Mouse (Mus musculus): Measurements from ENCODE around the gene Olfr1414. TPM values are rescaled to one million over a fixed set of nuclear protein-coding genes. Genes with fewer than 3 reads are reported as not detected.
"Not testable (repeated sequence)": the region's sequence is repeated elsewhere in the genome, so short reads cannot be mapped to it uniquely, and the experiment has no call there.

Olfr1414 gene
- polyA plus RNA-seq (2015; fragmentation: Nextera tagmentation; extraction: Ambion mirVana), result not detected in 2 replicates

DNA sequence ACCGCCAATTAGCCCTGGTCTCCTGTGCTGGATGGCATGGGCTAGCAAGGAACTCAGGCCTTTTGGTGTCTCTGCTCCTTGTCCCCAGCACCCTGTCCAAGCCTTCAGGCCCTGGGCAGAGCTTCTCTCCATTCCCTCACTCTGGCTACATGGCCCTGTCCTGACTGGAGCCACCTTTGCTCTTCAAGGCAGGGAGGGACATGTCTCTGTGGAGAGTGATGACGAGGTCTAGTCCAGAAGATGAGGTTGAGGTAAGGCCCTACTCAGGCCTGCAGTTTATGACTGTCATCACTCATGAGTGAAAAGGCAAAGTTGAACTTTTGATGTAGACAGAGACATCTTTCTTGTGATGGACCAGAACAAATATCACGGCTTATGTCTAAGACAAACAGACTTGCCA, at the start of gene Olfr1414:
Olfr1414 (minus strand) TSS at position 101 of the 400 bp plus-strand sequence.
- 87% methylated on average over 3 of the region's 3 CpGs for WGBS
- Histone ChIP-seq H3K4me2 (ENCODE audit: low read length) (no peak within 1 kb of the TSS), H3K4me1 (ENCODE audit: control insufficient read depth, insufficient read depth, low read depth, low read length) (0 out of 2 replicates have a peak, but pooled peaks cover 3% of the 10 kb centered on the region), H3K4me3 (ENCODE audit: low read length) (no peak within 1 kb of the TSS), H3K36me3 (ENCODE audit: control insufficient read depth, insufficient read depth, low read length) (no peaks in the 10 kb centered on the region), H3K27me3 (replicated peaks; ENCODE audit: control insufficient read depth, insufficient read depth, low read length) (0 out of 2 replicates have a peak, but pooled peaks cover 2% of the 10 kb centered on the region), H3K9ac (ENCODE audit: low read depth, low read length) (no peak within 1 kb of the TSS), H3K27ac (ENCODE audit: low read depth, low read length) (no peak within 1 kb of the TSS), H3K9me3 (ENCODE audit: control insufficient read depth, low read length) (no peaks in the 10 kb centered on the region)
- no peak for ATAC-seq

- H3K4me1 ChIP-seq (ENCODE audit: control insufficient read depth, insufficient read depth, low read depth, low read length), result no peaks in the 10 kb centered on the region
- H3K27me3 ChIP-seq (replicated peaks; ENCODE audit: control insufficient read depth, insufficient read depth, low read length), result no peaks in the 10 kb centered on the region
- no peak overlapping the region for H3K4me2 ChIP-seq (ENCODE audit: low read length)
- H3K4me3 ChIP-seq (ENCODE audit: low read length), result no peak overlapping the region
- H3K9ac ChIP-seq (ENCODE audit: low read depth, low read length), result no peak overlapping the region
- no peaks in the 10 kb centered on the region for H3K36me3 ChIP-seq (ENCODE audit: control insufficient read depth, insufficient read depth, low read length)
- no peak for ATAC-seq
- WGBS, result 78% methylated on average over 2 of the region's 2 CpGs
- no peak overlapping the region for H3K27ac ChIP-seq (ENCODE audit: low read depth, low read length)
- no peaks in the 10 kb centered on the region for H3K9me3 ChIP-seq (ENCODE audit: control insufficient read depth, low read length)
These were observed 27.5 kb upstream of the Olfr1414 start for GRCm38 (mm10) chr1:92545929-92546328.

DNA sequence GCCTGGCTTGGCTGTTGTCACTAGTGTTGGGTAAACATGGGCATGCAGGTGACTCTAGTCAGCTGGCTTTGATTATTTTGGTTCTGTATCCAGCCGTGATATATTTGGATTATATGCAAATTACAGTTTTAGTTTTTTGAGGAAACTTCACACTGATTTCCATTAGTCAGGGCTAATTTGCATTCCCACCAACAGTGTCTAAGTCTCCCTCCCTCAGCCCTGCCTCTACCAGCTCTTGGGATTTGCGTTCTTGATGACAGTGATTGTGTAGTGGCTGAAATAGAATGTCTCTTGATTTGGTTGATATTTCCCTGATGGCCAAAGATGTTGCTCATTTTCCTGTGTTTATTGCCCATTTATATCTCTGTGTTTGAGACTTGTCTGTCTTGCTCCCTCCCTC, 20.6 kb upstream of the Olfr1414 start:
- no peak overlapping the region for H3K27ac ChIP-seq (ENCODE audit: low read depth, low read length)
- H3K4me2 ChIP-seq (ENCODE audit: low read length), result no peak overlapping the region
- no peaks in the 10 kb centered on the region for H3K9me3 ChIP-seq (ENCODE audit: control insufficient read depth, low read length)
- 34% methylated on average over 2 of the region's 2 CpGs for WGBS
- no peak for ATAC-seq
- H3K36me3 ChIP-seq (ENCODE audit: control insufficient read depth, insufficient read depth, low read length), result no peaks in the 10 kb centered on the region
- no peaks in the 10 kb centered on the region for H3K4me1 ChIP-seq (ENCODE audit: control insufficient read depth, insufficient read depth, low read depth, low read length)
- no peak overlapping the region for H3K9ac ChIP-seq (ENCODE audit: low read depth, low read length)
- H3K4me3 ChIP-seq (ENCODE audit: low read length), result no peak overlapping the region
- no peaks in the 10 kb centered on the region for H3K27me3 ChIP-seq (replicated peaks; ENCODE audit: control insufficient read depth, insufficient read depth, low read length)

- Histone ChIP-seq H3K36me3 (ENCODE audit: control insufficient read depth, insufficient read depth, low read length) (no peaks in the 10 kb centered on the region), H3K4me1 (ENCODE audit: control insufficient read depth, insufficient read depth, low read depth, low read length) (no peaks in the 10 kb centered on the region), H3K27ac (ENCODE audit: low read depth, low read length) (no peak overlapping the region), H3K4me2 (ENCODE audit: low read length) (no peak overlapping the region), H3K9ac (ENCODE audit: low read depth, low read length) (no peak overlapping the region), H3K4me3 (ENCODE audit: low read length) (no peak overlapping the region), H3K27me3 (replicated peaks; ENCODE audit: control insufficient read depth, insufficient read depth, low read length) (no peaks in the 10 kb centered on the region), H3K9me3 (ENCODE audit: control insufficient read depth, low read length) (no peaks in the 10 kb centered on the region)
- no peak for ATAC-seq
- WGBS, result 51% methylated on average over 5 of the region's 5 CpGs
These were observed 18.5 kb upstream of the Olfr1414 start for GRCm38 (mm10) chr1:92536972-92537371.

DNA sequence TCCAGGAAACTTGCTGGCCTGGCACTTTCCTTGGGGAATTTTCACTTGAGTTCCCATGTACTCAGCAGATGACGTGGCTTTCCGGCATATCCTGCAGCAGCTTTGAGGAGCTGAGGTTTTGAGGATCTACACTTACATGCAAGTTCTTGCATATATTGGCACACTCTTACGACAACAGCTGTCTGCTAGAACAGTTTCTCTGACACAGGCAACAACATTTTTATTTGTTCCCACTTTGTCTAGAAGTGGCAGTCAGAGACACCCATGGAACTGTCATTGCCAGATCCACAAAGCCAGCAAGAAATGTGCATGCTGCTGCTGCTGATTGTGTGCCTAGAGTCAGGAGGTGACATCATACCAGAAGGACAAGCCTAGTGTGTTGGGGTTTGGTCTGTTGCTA, 5.3 kb upstream of the Olfr1414 start:
- WGBS, result 81% methylated on average over 3 of the region's 3 CpGs
- Histone ChIP-seq H3K4me1 (ENCODE audit: control insufficient read depth, insufficient read depth, low read depth, low read length) (0 out of 2 replicates have a peak, but pooled peaks cover 3% of the 10 kb centered on the region), H3K9ac (ENCODE audit: low read depth, low read length) (no peak overlapping the region), H3K27me3 (replicated peaks; ENCODE audit: control insufficient read depth, insufficient read depth, low read length) (0 out of 2 replicates have a peak, but pooled peaks cover 2% of the 10 kb centered on the region), H3K36me3 (ENCODE audit: control insufficient read depth, insufficient read depth, low read length) (no peaks in the 10 kb centered on the region), H3K4me2 (ENCODE audit: low read length) (no peak overlapping the region), H3K4me3 (ENCODE audit: low read length) (no peak overlapping the region), H3K9me3 (ENCODE audit: control insufficient read depth, low read length) (no peaks in the 10 kb centered on the region), H3K27ac (ENCODE audit: low read depth, low read length) (no peak overlapping the region)
- ATAC-seq, result no peak

- 14% methylated on average over 10 of the region's 10 CpGs for WGBS
- Histone ChIP-seq H3K36me3 (ENCODE audit: control insufficient read depth, insufficient read depth, low read length) (no peaks in the 10 kb centered on the region), H3K27ac (ENCODE audit: low read depth, low read length) (no peak overlapping the region), H3K4me3 (ENCODE audit: low read length) (no peak overlapping the region), H3K9ac (ENCODE audit: low read depth, low read length) (no peak overlapping the region), H3K4me1 (ENCODE audit: control insufficient read depth, insufficient read depth, low read depth, low read length) (0 out of 2 replicates have a peak, but pooled peaks cover 3% of the 10 kb centered on the region), H3K27me3 (replicated peaks; ENCODE audit: control insufficient read depth, insufficient read depth, low read length) (0 out of 2 replicates have a peak, but pooled peaks cover 2% of the 10 kb centered on the region), H3K4me2 (ENCODE audit: low read length) (peak overlapping the region; percentile 46), H3K9me3 (ENCODE audit: control insufficient read depth, low read length) (no peaks in the 10 kb centered on the region)
- peak; percentile 45; the same call in 1 of the 2 replicates for ATAC-seq
These were observed 2.9 kb upstream of the Olfr1414 start for GRCm38 (mm10) chr1:92521376-92521775.

GRCm38 (mm10) chr1:92519046-92519445, 585 bp upstream of the Olfr1414 start:
- Histone ChIP-seq H3K36me3 (ENCODE audit: control insufficient read depth, insufficient read depth, low read length) (no peaks in the 10 kb centered on the region), H3K27ac (ENCODE audit: low read depth, low read length) (no peak overlapping the region), H3K4me2 (ENCODE audit: low read length) (no peak overlapping the region), H3K4me3 (ENCODE audit: low read length) (no peak overlapping the region), H3K4me1 (ENCODE audit: control insufficient read depth, insufficient read depth, low read depth, low read length) (0 out of 2 replicates have a peak, but pooled peaks cover 3% of the 10 kb centered on the region), H3K9me3 (ENCODE audit: control insufficient read depth, low read length) (no peaks in the 10 kb centered on the region), H3K27me3 (replicated peaks; ENCODE audit: control insufficient read depth, insufficient read depth, low read length) (0 out of 2 replicates have a peak, but pooled peaks cover 2% of the 10 kb centered on the region), H3K9ac (ENCODE audit: low read depth, low read length) (no peak overlapping the region)
- WGBS, result 87% methylated on average over 6 of the region's 6 CpGs
- ATAC-seq, result no peak

DNA sequence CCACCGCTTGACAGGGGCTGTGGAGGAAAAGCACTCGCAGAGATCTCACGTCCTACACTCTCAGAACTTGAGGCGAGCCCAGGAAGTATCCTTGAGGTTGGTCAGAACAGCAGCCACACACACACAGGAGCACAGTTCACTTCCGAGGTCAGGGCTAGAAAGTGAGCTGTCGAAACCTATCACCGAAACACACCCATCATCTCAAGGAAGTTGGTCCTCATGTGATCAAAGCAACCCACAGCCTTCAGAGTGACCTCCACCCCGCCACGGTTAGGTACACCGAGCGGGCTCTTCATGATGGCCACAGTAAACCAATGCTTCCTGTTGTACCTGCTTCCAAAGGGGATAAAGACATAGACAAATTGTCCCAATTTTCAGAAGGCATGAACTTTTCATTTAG, 3.1 kb downstream of the Olfr1414 start:
- no peaks in the 10 kb centered on the region for H3K9me3 ChIP-seq (ENCODE audit: control insufficient read depth, low read length)
- no peaks in the 10 kb centered on the region for H3K36me3 ChIP-seq (ENCODE audit: control insufficient read depth, insufficient read depth, low read length)
- H3K9ac ChIP-seq (ENCODE audit: low read depth, low read length), result no peak overlapping the region
- H3K4me3 ChIP-seq (ENCODE audit: low read length), result no peak overlapping the region
- no peak for ATAC-seq
- no peaks in the 10 kb centered on the region for H3K4me1 ChIP-seq (ENCODE audit: control insufficient read depth, insufficient read depth, low read depth, low read length)
- no peak overlapping the region for H3K4me2 ChIP-seq (ENCODE audit: low read length)
- WGBS, result 89% methylated on average over 11 of the region's 11 CpGs
- no peaks in the 10 kb centered on the region for H3K27me3 ChIP-seq (replicated peaks; ENCODE audit: control insufficient read depth, insufficient read depth, low read length)
- no peak overlapping the region for H3K27ac ChIP-seq (ENCODE audit: low read depth, low read length)

- ATAC-seq; H3K36me3 ChIP-seq (ENCODE audit: control insufficient read depth, insufficient read depth, low read length); H3K4me2 ChIP-seq (ENCODE audit: low read length); H3K4me1 ChIP-seq (ENCODE audit: control insufficient read depth, insufficient read depth, low read depth, low read length); H3K27ac ChIP-seq (ENCODE audit: low read depth, low read length); H3K4me3 ChIP-seq (ENCODE audit: low read length); H3K9ac ChIP-seq (ENCODE audit: low read depth, low read length); H3K9me3 ChIP-seq (ENCODE audit: control insufficient read depth, low read length); H3K27me3 ChIP-seq (replicated peaks; ENCODE audit: control insufficient read depth, insufficient read depth, low read length): not testable (repeated sequence)
- 93% methylated on average over 4 of the region's 5 CpGs for WGBS
These were observed 6.8 kb downstream of the Olfr1414 start for GRCm38 (mm10) chr1:92511646-92512045.
